Mouse (Mus musculus): Measurements from ENCODE around the gene Sez6l.
A peak's percentile ranks its signal among the peaks of the same experiment; 100 is the strongest.

Gene Sez6l

DNA sequence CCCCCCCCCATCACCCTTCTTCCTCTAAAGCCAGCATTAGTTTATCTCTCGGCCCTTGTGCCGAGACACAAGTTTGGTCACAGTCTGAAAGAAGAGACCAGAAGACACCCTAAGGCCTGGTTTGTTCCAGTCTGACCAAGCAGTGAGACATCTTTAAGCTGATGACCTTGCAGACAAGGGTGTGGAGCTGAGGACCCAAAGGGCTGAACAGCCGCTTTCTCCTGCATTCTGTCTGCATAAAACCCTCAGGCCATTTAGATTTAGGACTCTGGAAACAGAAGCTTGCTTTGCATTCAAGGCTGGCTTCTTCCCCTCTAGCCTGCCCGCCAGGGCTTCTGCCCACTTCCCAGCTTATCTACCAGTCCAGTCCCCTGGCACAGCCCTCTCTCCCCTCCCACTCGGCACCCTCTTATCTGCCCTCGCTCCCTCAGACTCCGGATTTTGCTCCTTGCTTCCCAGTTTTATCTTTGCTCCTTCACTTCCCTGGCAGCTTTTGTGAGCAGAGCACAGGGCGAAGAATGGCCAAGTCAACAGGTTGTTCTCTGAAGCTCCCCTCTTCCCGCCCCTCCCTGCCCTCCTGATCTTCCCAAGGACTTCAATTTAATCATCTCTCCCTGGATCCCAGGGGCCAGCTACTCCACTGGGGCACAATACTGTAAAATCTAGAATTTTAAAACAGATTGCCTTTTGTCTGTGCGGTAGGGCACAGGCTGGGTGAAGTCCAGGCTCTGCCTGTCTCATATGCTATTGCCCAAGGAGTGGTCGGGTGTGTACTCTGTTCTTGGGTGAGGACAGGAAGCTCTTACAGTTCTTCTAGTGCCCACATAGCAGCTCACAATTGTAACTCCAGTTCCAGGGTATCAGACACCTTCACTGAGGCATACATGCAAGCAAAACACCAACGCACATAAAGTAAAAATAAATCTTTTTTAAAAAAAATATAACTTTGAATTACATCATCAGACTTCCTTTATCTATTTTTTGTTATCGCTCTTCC is 77.8 kb downstream of the Sez6l start:
- no peak for DNase-seq (ENCODE audit: low spot score in 2 of 2)

GRCm38 (mm10) chr5:112496753-112497369 is 80.1 kb downstream of the Sez6l start:
- no peak for DNase-seq (ENCODE audit: low spot score in 2 of 2)

DNA sequence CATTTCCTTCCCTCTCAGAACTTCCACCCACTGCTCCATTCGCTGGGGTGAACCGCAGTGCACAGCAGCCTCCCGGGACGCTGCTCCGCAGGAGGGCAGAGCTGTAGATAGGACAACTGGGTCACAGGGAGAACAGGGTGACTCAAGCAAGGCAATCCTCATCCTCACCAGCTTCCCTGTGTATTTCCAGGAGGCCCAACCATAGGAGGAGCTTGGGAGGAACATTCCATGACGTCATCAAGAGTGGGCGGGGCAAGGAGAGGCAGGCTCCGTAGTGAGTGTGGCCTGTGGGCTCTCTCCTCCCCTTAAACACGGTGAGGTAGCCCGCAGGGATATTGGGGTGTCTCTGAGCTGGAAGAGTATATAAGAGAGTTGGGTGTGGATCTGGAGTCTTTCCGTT is 83.5 kb downstream of the Sez6l start:
- no peak for DNase-seq (ENCODE audit: low spot score in 2 of 2)

GRCm38 (mm10) chr5:112491489-112491888 is 85.5 kb downstream of the Sez6l start:
- no peak for DNase-seq (ENCODE audit: low spot score in 2 of 2)

DNA sequence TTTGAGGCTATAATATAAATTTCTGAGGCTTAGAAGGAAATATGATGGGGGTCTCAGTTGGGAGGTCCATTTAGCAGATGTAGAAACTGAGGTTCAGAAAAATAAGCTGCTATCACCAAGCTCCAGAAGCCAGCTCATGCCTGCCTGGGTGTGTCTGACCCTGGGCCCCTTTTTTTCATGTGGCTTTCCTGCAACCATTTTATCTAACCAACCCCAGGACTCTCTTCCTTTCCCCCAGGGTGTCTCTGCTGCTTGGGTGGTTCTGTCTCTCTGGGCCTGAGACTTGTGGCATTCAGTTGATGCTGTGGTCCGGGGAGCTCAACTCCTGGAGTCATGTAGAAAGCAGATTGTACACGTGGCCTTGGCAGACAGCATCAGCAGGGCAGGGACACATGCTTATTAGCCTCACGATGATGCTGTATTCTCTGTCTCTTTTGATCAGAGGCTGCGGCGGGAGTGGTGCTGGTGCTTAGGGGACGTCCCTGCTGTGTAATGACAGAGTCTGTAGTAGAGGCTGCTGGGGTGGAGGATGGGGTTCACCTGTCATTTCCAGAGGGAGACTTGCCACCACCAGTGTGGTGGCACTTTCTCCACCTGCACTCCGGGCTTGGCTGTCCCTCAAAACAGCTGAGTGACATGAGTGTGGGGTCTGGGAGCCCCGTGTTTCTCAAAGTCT is 88.7 kb downstream of the Sez6l start:
- no peak for DNase-seq (ENCODE audit: low spot score in 2 of 2)

DNA sequence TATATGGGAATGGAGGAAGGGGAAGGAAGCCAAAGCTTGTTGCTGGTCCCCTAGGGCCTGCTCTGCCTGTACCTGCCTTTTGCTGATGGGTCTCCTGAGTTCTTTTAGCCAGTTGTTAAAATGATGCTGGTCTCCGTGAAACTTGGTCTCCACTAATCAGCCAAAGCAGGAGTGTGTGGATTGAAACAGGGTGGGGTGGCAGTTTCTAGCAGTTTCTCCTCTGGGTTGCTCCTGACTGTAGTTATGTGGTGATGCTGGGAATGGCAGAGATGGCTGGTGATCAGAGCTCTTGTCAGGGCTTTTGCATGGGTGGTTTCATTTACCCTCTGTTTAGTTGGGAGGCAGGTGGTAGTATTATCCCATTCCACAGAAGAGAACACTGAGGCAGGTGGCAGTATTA is 89.5 kb downstream of the Sez6l start:
- no peak for DNase-seq (ENCODE audit: low spot score in 2 of 2)

- no peak for DNase-seq (ENCODE audit: low spot score in 2 of 2)
Measured at GRCm38 (mm10) chr5:112486415-112486814, 90.6 kb downstream of the Sez6l start.

- DNase-seq (ENCODE audit: low spot score in 2 of 2): no peak
Measured at GRCm38 (mm10) chr5:112484924-112485715, 91.9 kb downstream of the Sez6l start.

DNA sequence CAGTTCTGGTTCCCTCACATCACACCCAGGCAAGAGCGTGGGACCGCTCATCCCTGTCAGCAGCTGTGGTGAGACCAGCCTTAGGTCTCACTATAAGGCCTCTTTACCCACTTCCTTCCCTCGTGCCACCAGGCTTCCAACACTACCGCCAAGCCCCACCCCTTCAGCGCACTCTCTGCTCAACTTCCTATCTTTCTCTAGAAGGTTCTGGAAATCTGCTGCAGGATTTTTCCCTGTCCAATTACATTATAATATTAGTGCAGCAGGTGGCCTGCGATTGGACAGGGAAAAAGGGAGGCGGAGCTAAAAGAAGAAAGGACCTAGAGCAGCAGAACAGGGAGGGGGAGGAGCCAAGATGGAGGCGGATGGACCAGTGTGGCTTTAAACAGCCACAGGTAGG is 94.0 kb downstream of the Sez6l start:
- DNase-seq (ENCODE audit: low spot score in 2 of 2): no peak

- DNase-seq (ENCODE audit: low spot score in 2 of 2): no peak
Measured at GRCm38 (mm10) chr5:112482551-112482950, 94.4 kb downstream of the Sez6l start.

GRCm38 (mm10) chr5:112481946-112482410 is 95.0 kb downstream of the Sez6l start:
- DNase-seq (ENCODE audit: low spot score in 2 of 2): no peak

DNA sequence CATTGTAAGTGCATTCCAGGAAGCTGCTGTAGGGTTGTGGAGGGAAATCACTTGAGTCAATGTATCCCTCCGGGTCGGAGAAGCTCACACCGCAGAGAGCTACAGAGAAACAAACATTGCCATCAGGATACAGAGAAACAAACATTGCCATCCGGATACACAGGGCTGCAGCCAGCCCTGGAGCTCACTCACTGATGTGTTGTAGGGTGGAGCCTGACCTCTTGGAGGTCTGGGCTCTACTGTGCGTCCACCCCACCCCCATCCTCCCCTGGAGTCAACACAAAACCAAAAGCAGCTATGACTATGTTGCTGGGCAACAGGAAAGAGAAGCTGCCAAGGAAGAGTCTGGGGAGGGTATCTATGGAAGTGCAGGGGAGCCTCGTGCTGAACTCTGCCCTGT is 103.5 kb downstream of the Sez6l start:
- no peak for DNase-seq (ENCODE audit: low spot score in 2 of 2)

GRCm38 (mm10) chr5:112470144-112470543 is 106.8 kb downstream of the Sez6l start:
- DNase-seq (ENCODE audit: low spot score in 2 of 2): peak in 1 of 2 experiments; percentile 19

DNA sequence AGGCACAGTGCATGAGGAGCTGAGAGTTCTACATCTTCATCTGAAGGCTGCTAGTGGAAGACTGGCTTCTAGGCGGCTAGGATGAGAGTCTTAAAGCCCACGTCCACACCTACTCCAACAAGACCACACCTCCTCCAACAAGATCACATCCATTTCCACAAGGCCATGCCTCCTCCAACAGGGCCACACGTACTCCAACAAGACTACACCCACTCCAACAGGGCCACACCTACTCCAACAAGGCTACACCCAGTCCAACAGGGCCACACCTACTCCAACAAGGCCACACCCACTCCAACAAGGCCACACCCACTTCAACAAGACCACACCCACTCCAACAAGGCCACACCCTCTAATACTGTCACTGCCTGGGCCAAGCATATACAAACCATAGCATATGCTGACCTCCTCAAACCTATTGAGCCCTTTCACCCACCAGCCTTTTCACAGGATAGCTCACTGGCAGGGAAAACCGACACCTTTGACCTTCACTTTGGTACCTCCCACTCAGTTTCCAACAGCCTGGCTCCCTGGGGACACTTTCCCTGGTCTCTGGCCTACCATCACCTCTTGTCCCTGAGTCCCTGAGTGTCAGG is 107.9 kb downstream of the Sez6l start:
- DNase-seq (ENCODE audit: low spot score in 2 of 2): no peak

GRCm38 (mm10) chr5:112466331-112466730 is 110.7 kb downstream of the Sez6l start:
- DNase-seq (ENCODE audit: low spot score in 2 of 2): no peak

DNA sequence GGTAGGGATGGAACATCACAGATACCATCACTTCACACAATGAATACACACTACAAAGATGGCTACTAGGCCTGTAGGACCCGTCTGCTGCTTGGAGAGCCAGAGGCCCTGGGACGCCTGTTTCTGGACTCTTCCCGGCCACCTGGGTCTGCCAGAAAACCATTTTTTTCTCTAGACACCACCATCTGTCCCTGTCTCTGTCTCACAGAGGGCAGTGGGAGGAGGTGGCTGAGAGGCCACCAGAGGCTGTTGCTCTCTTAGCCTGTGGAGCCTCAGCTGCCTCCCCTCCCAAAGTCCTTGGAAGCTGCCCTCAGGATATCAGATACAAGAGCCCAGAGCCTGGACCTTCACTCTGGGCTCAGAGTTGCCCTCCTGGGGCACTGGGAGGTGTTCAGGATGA is 117.1 kb downstream of the Sez6l start:
- DNase-seq (ENCODE audit: low spot score in 2 of 2): no peak

DNA sequence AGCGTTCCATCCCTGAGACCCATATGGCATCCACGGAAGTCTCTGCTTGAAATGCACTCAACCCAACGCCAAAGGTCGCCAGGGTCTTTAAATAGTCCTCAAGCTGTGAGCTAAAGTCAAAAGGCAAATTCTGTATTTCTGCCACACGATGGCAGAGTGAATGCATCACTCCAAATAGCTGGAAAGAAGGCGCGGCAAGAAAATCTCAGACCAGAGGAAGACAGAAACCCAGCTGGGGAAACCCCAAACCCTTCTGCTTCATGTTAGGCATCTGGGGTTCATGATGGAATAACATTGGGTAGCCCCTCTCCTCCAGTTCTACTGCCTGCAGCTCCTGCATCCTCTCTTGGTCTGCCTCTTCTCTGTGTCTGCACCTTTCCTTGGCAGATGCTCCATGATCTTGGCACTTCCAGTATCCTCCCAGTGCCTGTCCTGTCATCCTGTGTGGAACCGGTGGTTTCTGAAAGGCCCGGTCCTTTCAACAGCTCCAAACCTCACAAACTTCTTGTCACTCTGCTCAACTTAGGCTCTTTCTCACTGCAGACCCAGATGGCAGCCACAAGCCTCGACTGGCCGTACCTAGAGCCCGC is 121.9 kb downstream of the Sez6l start:
- DNase-seq (ENCODE audit: low spot score in 2 of 2): no peak

- DNase-seq (ENCODE audit: low spot score in 2 of 2): no peak
Measured at GRCm38 (mm10) chr5:112453088-112453487, 123.9 kb downstream of the Sez6l start.

DNA sequence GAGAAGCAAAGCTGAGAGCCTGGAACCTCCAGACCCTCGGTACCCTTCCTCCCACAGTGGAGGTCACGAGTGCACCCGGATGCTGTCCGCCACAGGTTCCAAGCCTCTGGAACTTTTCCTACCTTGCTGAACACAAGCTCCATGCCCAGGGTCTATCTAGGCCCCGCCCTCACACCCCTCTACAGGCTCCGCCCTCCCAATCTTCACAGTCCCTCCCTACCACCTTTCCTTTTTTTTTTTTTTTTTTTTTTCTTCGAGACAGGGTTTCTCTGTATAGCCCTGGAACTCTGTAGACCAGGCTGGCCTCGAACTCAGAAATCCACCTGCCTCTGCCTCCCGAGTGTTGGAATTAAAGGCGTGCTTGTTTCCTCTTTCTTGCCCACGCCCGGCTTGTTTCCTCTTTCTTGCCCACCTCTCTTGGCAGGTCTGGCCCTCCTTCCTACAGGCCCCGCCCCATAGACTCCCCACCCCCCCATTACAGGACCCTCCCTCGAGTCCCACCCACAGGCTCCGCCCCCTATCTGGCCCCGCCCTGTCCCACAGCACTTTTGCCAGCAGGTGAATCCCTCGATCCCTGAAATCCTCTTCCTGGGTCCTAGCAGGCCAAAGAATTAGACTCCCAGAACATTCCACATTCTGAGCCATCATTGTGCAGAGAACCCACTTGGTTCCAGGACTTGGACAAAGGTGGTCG is 128.1 kb downstream of the Sez6l start, which contains the start of gene Gm6588:
Gm6588 (plus strand) TSS at position 680 of the 694 bp plus-strand sequence.
- DNase-seq (ENCODE audit: low spot score in 2 of 2): no peak

DNA sequence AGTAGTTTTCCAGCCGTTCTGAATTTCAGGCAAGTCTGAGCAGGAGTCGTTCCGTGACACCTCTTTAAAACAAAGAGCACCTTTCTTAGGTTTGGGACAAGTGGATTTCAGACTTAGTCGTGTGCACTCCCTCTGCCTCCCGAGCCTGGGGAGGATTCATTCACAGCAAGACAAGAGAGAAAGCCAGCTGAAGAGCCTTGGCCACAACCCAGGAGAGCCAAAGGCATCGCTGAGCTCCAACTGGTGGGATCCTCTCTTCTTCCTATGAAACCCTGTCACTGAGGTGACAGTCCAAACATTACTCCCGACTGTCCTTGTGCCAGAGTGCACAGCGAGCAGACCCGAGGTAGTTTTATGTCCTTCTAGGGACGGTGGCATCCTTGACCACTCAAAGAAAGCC is 138.4 kb downstream of the Sez6l start:
- no peak for DNase-seq (ENCODE audit: low spot score in 2 of 2)
